ENCODE assay signal across 8 mouse cellular contexts in genomic region chr7:143296384-143296801, GRCm38 (mm10).
DNase-seq lines count a peak whose midpoint lies in the region; ATAC-seq and TF ChIP-seq lines count a peak whose summit lies in the region.

No protein-coding gene starts in this region.

- peaks cover 18% of the 10 kb centered on the region for H3K27me3 ChIP-seq in megakaryocyte, embryonic 14.5 days (replicated peaks)

- H3K27ac ChIP-seq in cortical plate, adult 2 months (ENCODE audit: insufficient read depth, low read length) = peak overlapping the region; percentile 18; the same call in 1 of the 2 replicates

- TF ChIP-seq CTCF in cortical plate, adult 2 months (IDR thresholded peaks at IDR 0.05; ENCODE audit: extremely low read depth, insufficient read depth, low read length) = no peak

- peak; percentile 89 to 90 for DNase-seq in gastrocnemius, adult 8-10 months (ENCODE audit: low spot score in 2 of 2)
- peak; percentile 96 for DNase-seq in hindlimb bud, embryonic 11.5 days (ENCODE audit: extremely low spot score, low read depth, low spot score)
- peak; percentile 86 to 97 for DNase-seq in left cerebral cortex, adult 8-10 months (ENCODE audit: low spot score in 2 of 2)
- DNase-seq in right cerebral cortex, postnatal 10 days (ENCODE audit: low spot score in 2 of 2) = peak; percentile 94 to 98
- peak; percentile 64 for DNase-seq in urinary bladder, postnatal 25 days (ENCODE audit: low spot score)

- peak; percentile 96 for ATAC-seq in activated CD4-positive, CD25-positive, alpha-beta regulatory T cell, adult 4 months

- H3K4me1 ChIP-seq in cortical plate, adult 2 months (ENCODE audit: control insufficient read depth, insufficient read depth, low read length) = peaks cover 6% of the 10 kb centered on the region
- peaks cover 8% of the 10 kb centered on the region for H3K4me1 ChIP-seq in megakaryocyte, embryonic 14.5 days

- H3K4me3 ChIP-seq in cortical plate, adult 2 months (ENCODE audit: insufficient read depth, low read length) = peak overlapping the region; percentile 95
- H3K4me3 ChIP-seq in megakaryocyte, embryonic 14.5 days (replicated peaks) = peak overlapping the region; percentile 96

- no peaks in the 10 kb centered on the region for H3K36me3 ChIP-seq in megakaryocyte, embryonic 14.5 days (replicated peaks; ENCODE audit: low read length)

- H3K9me3 ChIP-seq in megakaryocyte, embryonic 14.5 days = peaks cover 13% of the 10 kb centered on the region; the same call in 1 of the 2 replicates

- TF ChIP-seq POLR2A in cortical plate, adult 2 months (IDR thresholded peaks at IDR 0.05; ENCODE audit: extremely low read depth, insufficient read depth, low read length) = peak; percentile 98

Comparison
In these comparisons a context has a peak if more than half of its experiments do, and no peak if none do; other contexts are left out.
1. Peak in every context shown above with its lines: DNase-seq, ATAC-seq, H3K4me3 ChIP-seq and H3K27ac ChIP-seq.